Mouse (Mus musculus): Measurements from ENCODE around the gene Carns1.

DNA sequence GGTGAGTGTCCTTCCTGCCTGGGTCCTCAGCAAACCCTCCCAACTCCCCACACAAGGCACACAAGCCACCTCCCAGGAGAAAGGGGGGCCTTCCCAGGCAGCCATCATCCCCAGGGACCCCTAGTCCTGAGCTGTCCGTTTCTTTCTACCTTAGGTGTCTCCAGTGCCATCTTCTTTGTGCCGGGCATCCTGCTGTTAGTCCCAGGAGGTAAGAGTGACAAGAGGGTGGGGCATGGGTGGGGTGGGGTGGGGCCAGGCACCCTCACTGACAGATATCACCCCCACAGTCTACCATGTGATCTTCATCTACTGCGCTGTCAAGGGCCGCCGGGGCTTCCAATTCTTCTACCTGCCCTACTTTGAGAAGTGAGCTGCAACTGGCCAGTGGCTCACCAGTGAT, 44.2 kb downstream of the Carns1 start:
- TF ChIP-seq POLR2A (IDR thresholded peaks at IDR 0.05; ENCODE audit: extremely low read depth, insufficient read depth, low read length) = no peak
- TF ChIP-seq CTCF (IDR thresholded peaks at IDR 0.05; ENCODE audit: extremely low read depth, insufficient read depth, low read length) = no peak
